Mouse (Mus musculus): ENCODE measurements around the gene Trim80. TPM values are rescaled to one million over a fixed set of nuclear protein-coding genes. Genes with fewer than 3 reads are reported as not detected.
"Not testable (repeated sequence)": the region's sequence is repeated elsewhere in the genome, so short reads cannot be mapped to it uniquely, and the experiment has no call there.

The Trim80 gene
- total RNA-seq, 2 experiments from 2014 or later, result not detected

DNA sequence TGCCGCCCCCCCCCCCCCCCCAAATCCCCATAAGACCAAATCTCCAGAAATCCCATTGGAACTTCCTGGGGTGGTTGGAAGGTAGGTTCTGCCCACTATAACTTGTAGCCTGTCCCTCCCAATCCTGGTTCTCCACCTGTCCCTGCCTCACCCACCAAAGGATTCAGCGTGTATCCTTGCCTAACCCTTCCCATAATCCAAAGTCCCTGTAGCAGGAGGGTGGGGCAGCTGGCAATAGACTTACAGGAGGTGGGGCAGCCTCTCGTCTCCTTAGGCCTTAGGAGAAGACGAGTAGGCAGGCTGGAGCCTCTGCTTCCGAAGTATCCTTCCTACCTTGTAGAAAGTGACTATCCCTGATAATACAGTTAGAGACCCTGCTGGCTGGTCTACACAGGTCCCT, 15.8 kb downstream of the Trim80 start:
- intact Hi-C loops (cut with DNase I), result no loop called here
- no peak for DNase-seq (ENCODE audit: low spot score in 2 of 2)

DNA sequence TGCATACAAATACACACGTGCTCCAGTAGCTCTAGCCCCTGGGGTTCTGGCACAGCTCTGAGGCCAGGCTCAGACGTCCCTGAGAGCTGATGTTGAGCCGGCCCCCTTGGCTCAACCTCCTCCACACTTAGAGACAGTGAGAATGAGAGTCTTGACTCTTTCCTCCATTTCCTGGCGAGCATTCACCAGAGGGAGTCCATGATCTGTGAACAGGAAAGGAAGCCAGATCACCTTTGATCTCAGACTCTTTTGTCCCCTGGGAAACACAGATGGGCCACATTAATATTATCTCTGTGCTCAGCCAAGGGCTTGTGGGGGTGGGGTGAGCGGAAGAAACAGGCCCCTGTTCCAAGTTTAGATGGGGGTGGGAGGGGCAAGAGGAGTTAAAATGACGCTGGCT, 17.1 kb downstream of the Trim80 start:
- intact Hi-C loops (cut with DNase I), result no loop called here

DNA sequence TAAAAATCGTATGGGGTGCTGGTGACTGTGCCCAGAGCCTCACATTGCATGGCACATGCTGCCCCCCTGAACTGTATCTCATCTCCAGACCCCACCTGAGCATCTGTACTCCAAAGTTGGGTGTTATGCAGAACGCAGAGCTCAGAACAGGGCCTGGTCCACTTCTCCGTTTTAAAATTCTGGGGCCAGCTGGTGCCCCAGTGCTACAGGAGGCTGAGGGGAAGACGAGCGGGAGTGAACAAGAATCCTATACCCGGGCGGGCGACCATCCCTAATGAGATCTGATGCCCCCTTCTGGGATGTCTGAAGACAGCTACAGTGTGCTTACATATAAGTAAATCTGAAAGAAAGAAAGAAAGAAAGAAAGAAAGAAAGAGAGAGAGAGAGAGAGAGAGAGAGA, 20.6 kb downstream of the Trim80 start:
- DNase-seq (ENCODE audit: low spot score in 2 of 2), result no peak
- intact Hi-C loops (cut with DNase I), result no loop called here

More for the DNA sequence above, 17.1 kb downstream of the Trim80 start:
- DNase-seq (ENCODE audit: low spot score in 2 of 2), result no peak

DNA sequence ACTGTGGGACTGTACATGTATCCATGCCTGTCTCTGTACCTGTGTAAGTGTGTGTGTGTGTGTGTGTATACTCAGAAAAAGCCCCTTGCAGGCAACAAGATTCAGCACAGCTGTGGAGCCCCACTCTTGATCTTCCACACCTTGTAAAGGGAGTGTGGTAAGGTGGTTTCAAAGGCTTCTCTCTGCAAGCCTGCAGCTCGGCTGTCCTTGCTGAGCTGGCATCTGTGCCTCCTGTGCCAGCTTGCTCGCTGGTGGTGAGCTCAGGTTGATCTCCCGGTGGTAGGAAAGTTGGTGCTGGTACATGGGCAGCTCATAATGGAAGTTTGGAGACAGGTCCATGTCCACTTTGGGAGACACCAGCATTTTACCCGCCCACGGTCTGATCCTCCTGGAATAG, 21.5 kb downstream of the Trim80 start:
- DNase-seq (ENCODE audit: low spot score in 2 of 2), result no peak
- intact Hi-C loops (cut with DNase I), result no loop called here

- DNase-seq (ENCODE audit: low spot score in 2 of 2), result no peak
- intact Hi-C loops (cut with DNase I), result no loop called here
Measured at GRCm38 (mm10) chr11:115462243-115462891, 22.0 kb downstream of the Trim80 start, which contains the start of gene Slc16a5. TSS of gene Slc16a5 (plus strand) at chr11:115462474.

- no peak for DNase-seq (ENCODE audit: low spot score in 2 of 2)
- intact Hi-C loops (cut with DNase I), result no loop called here
Measured at GRCm38 (mm10) chr11:115463397-115463796, 23.1 kb downstream of the Trim80 start.

DNA sequence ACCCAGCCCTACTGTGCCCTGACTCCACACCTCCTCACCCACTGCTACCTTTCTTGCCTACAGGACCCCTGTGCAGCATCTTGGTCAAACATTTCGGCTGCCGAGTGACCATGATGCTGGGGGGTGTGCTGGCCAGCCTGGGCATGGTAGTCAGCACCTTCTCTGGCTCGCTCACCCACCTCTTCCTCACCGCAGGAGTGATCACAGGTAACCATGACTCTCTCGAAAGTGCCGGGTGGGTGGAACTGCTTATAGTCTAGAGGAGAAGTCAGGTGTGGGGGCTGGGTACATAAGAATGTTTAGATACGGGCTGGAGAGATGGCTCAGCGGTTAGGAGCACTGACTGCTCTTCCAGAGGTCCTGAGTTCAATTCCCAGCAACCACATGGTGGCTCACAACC, 24.5 kb downstream of the Trim80 start:
- intact Hi-C loops (cut with DNase I), result no loop called here
- no peak for DNase-seq (ENCODE audit: low spot score in 2 of 2)

DNA sequence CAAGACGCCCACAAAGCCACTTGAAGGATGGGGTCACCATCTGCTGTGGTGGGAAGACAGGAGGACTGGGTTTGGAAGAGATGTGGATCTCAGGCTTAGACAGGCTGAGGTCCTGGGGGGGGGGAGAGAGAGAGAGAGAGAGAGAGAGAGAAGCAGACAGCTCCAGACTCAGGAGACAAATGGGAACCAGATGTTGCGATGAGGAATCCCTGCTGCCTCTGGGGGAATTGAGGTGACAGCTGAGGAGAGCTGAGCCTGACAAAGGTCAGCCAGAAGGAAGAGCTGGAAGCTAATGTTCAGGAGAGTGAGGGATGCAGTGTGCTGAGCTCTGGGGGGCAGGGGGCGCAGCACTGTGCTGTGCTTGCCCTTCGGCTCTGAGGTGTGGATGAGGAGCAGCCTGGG, 26.9 kb downstream of the Trim80 start:
- DNase-seq (ENCODE audit: low spot score in 2 of 2), result no peak
- intact Hi-C loops (cut with DNase I), result no loop called here

GRCm38 (mm10) chr11:115472183-115472582, 31.8 kb downstream of the Trim80 start:
- DNase-seq (ENCODE audit: low spot score in 2 of 2), result no peak
- intact Hi-C loops (cut with DNase I), result no loop called here

DNA sequence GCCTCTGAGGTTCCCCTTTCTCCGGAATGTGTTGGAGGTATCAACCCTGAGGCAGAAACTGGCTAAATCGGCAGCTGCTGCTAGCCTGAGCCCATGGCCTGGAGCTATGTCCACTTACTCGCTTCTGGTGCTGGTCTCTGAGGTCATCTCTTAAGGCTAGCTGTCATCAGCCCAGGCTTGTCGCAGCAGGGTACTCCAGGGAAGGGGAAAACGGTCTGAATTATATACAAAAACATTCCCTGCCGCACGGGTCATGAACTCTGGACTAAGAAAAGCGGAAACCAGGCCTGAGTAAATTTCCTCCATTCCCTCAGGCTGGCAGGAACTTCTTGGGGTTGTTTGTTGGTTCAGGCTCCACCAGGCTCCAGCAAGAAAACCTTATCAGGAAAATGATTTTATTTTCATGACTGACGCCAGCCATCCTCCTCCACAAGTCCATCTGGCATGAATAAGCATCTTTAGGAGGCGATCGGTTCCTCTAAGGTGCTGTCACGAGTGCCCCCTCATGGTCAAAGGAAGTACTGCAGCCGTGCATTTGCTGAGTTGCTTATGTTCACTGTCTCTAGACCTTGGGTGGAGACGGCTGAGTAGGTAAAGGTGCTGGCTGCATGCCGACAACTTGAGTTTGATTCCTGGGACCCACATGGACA, 33.4 kb downstream of the Trim80 start:
- intact Hi-C loops (cut with DNase I), result loop anchor here (1.0 kb wide), 1 partner anchor 45 kb away; no protein-coding TSS in a partner anchor
- peak; percentile 98 to 99 for DNase-seq (ENCODE audit: low spot score in 2 of 2)

GRCm38 (mm10) chr11:115475025-115475757, 34.8 kb downstream of the Trim80 start, which contains the start of gene Armc7:
TSS of gene Armc7 (plus strand) at chr11:115475667.
- DNase-seq (ENCODE audit: low spot score in 2 of 2), result peak; percentile 92 to 97
- intact Hi-C loops (cut with DNase I), result loop anchor here (1.0 kb wide), 1 partner anchor 117 kb away; no protein-coding TSS in a partner anchor

DNA sequence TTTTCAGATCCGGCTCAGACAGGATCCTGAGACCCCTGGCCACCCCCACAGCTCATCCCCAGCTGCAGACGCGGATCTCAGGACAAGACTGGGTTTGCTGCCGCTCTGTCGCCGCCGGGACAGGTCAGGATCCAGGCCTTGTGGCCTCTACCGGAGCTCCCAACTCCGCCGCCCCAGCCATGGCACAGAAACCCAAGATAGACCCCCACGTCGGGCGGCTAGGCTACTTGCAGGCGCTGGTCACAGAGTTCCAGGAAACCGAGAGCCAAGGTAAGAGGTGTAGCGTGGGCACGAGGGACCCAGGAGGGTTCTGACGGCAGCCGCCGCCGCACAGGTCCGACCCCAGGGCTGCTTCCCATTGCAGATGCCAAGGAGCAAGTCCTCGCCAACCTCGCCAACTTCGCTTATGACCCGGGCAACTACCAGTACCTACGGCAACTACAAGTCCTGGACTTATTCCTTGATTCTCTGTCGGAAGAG, 35.5 kb downstream of the Trim80 start:
- intact Hi-C loops (cut with DNase I), result loop anchor here (1.0 kb wide), 1 partner anchor 117 kb away; no protein-coding TSS in a partner anchor
- DNase-seq (ENCODE audit: low spot score in 2 of 2), result no peak

DNA sequence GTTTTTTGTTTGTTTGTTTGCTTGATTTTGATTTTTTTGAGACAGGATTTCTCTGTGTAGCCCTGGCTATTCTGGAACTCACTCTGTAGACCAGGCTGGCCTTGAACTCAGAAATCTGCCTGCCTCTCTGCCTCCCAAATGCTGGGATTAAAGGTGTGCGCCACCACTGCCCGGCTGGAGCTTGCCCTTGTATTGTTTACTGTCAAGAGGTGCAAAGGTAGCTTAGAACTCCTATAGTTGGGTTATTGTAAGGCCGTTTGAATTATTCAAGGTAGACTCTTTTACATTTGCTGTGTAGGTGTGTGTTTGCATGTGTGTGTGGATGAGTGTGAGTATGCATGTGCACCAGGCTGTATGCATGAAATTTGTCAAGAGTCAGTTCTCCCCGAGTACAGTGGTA, 36.3 kb downstream of the Trim80 start:
- DNase-seq (ENCODE audit: low spot score in 2 of 2), result not testable (repeated sequence)

DNA sequence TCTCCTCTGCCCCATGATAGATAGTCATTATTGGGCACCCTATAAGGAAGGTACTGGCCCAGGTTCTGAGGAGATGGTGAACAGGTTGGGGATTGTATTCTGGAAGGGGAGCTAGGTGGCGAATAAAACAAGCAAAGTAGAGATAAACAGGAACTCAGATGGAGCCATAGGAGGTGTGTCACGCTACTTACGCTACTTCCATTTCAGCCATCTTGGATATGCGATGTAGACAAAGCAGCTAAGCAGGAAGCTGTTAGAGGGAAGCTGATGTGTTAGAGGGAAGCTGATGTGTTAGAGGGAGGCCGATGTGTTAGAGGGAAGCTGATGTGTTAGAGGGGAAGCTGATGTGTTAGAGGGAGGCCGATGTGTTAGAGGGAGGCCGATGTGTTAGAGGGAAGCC, 37.0 kb downstream of the Trim80 start:
- not testable (repeated sequence) for DNase-seq (ENCODE audit: low spot score in 2 of 2)

More for the DNA sequence above, 36.3 kb downstream of the Trim80 start:
- intact Hi-C loops (cut with DNase I), result not testable (repeated sequence)

GRCm38 (mm10) chr11:115478296-115478938, 38.1 kb downstream of the Trim80 start:
- peak in 1 of 2 experiments; percentile 59 for DNase-seq (ENCODE audit: low spot score in 2 of 2)

More for the DNA sequence above, 37.0 kb downstream of the Trim80 start:
- intact Hi-C loops (cut with DNase I), result not testable (repeated sequence)

DNA sequence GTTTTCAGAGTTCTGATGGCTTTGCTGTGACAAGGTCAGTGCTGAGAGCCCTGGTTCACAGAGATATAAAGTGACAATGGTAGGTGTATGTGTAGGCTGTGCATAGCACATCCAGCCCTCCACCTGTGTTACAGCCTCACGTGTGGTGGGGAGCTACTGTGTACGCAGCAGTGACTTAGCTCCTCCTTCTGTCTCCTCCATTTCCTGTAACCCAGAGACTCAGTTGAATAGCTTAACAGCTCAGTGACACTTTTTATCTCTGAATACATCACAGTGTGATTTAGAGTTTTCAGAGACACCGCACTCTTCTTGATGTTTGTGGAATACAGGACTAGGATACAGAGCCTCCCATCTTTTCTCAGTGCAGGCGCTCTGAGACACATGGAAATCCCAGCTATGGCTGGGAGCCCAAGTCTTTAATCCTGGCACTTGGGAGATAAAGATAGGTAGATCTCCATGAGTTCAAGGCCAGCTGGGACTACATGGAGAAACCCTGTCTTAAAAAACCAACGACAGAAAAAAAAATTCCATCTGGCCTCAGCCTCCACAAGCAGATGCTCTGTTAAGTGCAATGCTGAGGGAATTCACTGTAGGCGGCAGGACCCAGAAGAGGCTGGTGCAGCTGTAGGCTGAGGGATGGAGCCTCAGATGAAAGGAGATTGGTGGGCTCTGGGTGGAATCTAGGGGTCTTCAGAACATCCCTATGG, 41.4 kb downstream of the Trim80 start:
- intact Hi-C loops (cut with DNase I), result no loop called here

More at GRCm38 (mm10) chr11:115478296-115478938, 38.1 kb downstream of the Trim80 start:
- intact Hi-C loops (cut with DNase I), result no loop called here

GRCm38 (mm10) chr11:115483278-115483677, 42.9 kb downstream of the Trim80 start:
- DNase-seq (ENCODE audit: low spot score in 2 of 2), result no peak
- intact Hi-C loops (cut with DNase I), result no loop called here

More for the DNA sequence above, 41.4 kb downstream of the Trim80 start:
- peak; percentile 67 to 95 for DNase-seq (ENCODE audit: low spot score in 2 of 2)

GRCm38 (mm10) chr11:115483726-115484125, 43.4 kb downstream of the Trim80 start:
- peak; percentile 68 to 82 for DNase-seq (ENCODE audit: low spot score in 2 of 2)

DNA sequence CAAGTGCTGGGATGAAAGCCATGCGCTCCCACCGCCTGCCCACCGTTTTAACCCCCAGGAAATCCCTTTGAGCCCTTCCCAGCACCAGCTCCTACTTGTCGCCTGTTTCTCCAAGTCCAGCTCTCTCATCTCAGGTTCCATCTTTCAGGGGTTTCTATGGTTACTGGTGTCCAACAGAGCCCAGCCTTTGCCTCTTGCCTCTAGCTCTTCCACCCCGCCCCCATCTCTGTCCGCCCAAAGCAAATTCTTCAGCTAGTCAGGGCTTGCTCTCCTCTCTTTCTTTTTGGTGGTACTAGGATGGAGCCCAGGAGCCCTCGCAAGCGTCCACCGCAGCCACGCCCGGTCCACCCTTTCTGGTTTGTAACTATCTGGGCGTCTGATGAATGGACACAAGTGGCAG, 44.8 kb downstream of the Trim80 start:
- DNase-seq (ENCODE audit: low spot score in 2 of 2), result no peak
- intact Hi-C loops (cut with DNase I), result no loop called here

More at GRCm38 (mm10) chr11:115483726-115484125, 43.4 kb downstream of the Trim80 start:
- intact Hi-C loops (cut with DNase I), result no loop called here
